Mouse (Mus musculus) cerebellum, adult 2 months (tissue): ENCODE measurements around the gene Bcas3.

ENCODE experiments used
- CTCF ChIP-seq: fragments of 200-500 bp; IDR thresholded peaks from 2 replicates; pipeline ENCODE4 v1.5.1; 2011; ENCODE audit warnings: low read depth, mild to moderate bottlenecking, control low read depth, low read length, moderate library complexity, borderline replicate concordance; ENCODE audit not compliant: insufficient read depth
- POLR2A ChIP-seq: fragments of 200-500 bp; IDR thresholded peaks from 2 replicates; pipeline ENCODE4 v1.6.1; 2011; ENCODE audit warnings: low read length, control low read depth, borderline replicate concordance; ENCODE audit not compliant: insufficient read depth

DNA sequence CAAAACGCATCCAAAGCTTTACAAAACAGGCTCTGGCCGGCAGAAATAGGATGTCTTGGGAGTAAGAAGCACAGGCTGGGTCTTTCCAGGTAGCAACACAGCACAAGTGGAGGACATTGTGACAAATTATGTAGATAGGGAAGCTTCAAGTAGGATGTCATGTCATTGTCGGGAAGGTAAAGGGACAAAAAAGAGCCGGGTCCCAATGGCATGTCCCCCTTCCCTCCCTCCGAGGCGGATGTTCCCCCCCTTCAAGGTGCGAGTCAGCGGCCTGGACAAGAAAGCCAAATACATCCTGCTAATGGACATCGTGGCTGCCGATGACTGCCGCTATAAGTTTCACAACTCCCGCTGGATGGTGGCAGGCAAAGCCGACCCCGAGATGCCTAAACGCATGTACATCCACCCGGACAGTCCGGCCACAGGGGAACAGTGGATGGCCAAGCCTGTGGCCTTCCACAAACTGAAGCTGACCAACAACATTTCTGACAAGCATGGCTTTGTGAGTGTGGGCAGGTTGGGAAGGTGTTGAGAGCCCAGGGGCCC, 481.5 kb downstream of the Bcas3 start:
- TF ChIP-seq POLR2A, result no peak
- TF ChIP-seq CTCF, result no peak
